Mouse (Mus musculus) megakaryocyte, embryonic 14.5 days (primary cell): ENCODE measurements around the gene Ctrb1. TPM values are rescaled to one million over a fixed set of nuclear protein-coding genes. Genes with fewer than 3 reads are reported as not detected.

Experiments used
- H3K27me3 ChIP-seq: replicated peaks from 2 replicates; pipeline ENCODE3; 2012; ENCODE audit warnings: inconsistent platforms
- H3K36me3 ChIP-seq: replicated peaks from 2 replicates; pipeline ENCODE3; 2012; ENCODE audit warnings: low read length, inconsistent platforms, mixed read lengths
- H3K4me1 ChIP-seq: 2 replicates; pipeline ENCODE4 v1.6.1; 2012; ENCODE audit warnings: inconsistent platforms
- H3K4me3 ChIP-seq: replicated peaks from 2 replicates; pipeline ENCODE3; 2012; ENCODE audit warnings: moderate library complexity, mild to moderate bottlenecking, inconsistent platforms
- H3K9me3 ChIP-seq: 2 replicates; pipeline ENCODE4 v1.6.1; 2012; ENCODE audit warnings: inconsistent platforms
- FLI1 ChIP-seq: IDR thresholded peaks from 2 replicates; pipeline ENCODE4 v1.6.1; 2012; ENCODE audit warnings: low read length, inconsistent platforms, mixed read lengths
- GATA1 ChIP-seq: IDR thresholded peaks from 3 replicates; pipeline ENCODE4 v1.6.1; 2012; ENCODE audit warnings: mixed read lengths, low read length, inconsistent platforms, borderline replicate concordance
- polyA plus RNA-seq: library from polyadenylated mRNA; stranded (reverse); fragments of >175 nt; gene quantifications from 2 replicates; pipeline ENCODE4 v1.2.3, GENCODE M21; 2012; ENCODE audit warnings: low replicate concordance; ENCODE audit not compliant: insufficient read depth

The Ctrb1 gene
- polyA plus RNA-seq, 1 experiment, result not detected

GRCm38 (mm10) chr8:111732406-111733085 lies 41.7 kb upstream of the Ctrb1 start:
- Histone ChIP-seq H3K27me3 (peaks cover 98% of the 10 kb centered on the region), H3K4me1 (peaks cover 81% of the 10 kb centered on the region), H3K4me3 (peak overlapping the region; percentile 95), H3K9me3 (no peaks in the 10 kb centered on the region), H3K36me3 (no peaks in the 10 kb centered on the region)
- TF ChIP-seq GATA1 (no peak), FLI1 (no peak)

DNA sequence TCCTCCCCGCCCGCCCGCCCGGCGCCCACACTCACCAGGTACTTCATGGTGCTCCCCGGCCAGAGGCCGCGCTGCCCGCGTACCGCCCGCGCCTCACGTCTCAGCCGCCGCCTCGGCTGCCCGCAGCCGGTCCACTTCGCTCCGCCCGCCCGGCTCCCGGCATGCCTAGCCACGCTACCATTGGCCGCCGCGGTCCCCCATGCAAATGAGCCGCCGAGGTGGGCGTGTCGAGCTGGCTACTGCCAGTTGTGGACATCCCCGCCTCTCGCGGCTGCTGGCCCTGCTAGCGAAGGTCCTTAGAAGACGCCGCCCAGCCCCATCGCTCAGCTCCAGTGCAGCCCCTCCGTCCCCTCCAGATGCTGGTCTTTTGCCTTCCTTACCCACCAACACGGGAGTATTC lies 41.2 kb upstream of the Ctrb1 start:
- Histone ChIP-seq H3K4me1 (peaks cover 87% of the 10 kb centered on the region), H3K9me3 (no peaks in the 10 kb centered on the region), H3K27me3 (peaks cover 98% of the 10 kb centered on the region), H3K36me3 (no peaks in the 10 kb centered on the region), H3K4me3 (peak overlapping the region; percentile 95)
- TF ChIP-seq FLI1 (no peak), GATA1 (no peak)

DNA sequence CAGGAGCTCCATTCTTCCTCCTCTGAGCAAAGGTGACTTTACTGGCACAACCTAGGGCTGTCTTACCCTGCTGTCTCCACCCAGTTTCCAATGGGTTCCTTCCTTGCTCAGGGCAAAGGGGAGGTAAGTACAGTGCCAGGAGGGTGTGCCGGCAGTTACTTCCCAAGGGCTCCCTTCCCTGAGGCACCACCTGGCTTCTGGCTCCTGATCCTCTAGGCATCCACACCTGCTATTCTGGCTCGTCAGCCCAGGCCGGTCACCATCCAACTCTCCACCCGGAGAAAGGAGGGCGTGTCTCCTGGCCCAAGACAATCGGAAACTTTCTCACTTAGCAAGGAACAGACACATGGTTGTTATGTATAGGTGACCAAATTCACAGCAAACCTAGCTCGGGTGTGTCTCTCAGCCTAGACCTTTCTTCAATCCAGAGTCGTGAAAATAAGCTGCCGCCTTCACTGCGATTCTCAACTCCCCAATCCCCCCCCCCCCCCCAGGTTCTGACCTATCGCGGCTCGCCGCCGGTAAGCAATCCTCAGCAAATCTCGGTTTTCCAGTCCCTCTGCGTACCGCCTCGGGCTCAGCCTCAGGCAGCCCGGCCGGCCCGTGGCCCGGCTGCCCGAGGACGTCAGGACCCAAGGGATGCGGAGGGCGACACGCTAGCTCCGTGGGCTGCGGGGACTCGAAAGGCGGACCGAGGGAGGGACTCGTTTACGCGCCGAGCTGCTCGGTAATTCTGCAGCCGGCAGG lies 40.6 kb upstream of the Ctrb1 start:
- Histone ChIP-seq H3K27me3 (peaks cover 98% of the 10 kb centered on the region), H3K36me3 (no peaks in the 10 kb centered on the region), H3K4me3 (peak overlapping the region; percentile 95), H3K4me1 (peaks cover 90% of the 10 kb centered on the region), H3K9me3 (no peaks in the 10 kb centered on the region)
- no peak for TF ChIP-seq FLI1
- TF ChIP-seq GATA1, result no peak

GRCm38 (mm10) chr8:111729233-111730170 lies 38.7 kb upstream of the Ctrb1 start:
- Histone ChIP-seq H3K36me3 (no peaks in the 10 kb centered on the region), H3K4me3 (peak overlapping the region; percentile 54), H3K27me3 (peaks cover 87% of the 10 kb centered on the region), H3K4me1 (peaks cover 83% of the 10 kb centered on the region), H3K9me3 (no peaks in the 10 kb centered on the region)
- TF ChIP-seq GATA1 (no peak), FLI1 (no peak)

DNA sequence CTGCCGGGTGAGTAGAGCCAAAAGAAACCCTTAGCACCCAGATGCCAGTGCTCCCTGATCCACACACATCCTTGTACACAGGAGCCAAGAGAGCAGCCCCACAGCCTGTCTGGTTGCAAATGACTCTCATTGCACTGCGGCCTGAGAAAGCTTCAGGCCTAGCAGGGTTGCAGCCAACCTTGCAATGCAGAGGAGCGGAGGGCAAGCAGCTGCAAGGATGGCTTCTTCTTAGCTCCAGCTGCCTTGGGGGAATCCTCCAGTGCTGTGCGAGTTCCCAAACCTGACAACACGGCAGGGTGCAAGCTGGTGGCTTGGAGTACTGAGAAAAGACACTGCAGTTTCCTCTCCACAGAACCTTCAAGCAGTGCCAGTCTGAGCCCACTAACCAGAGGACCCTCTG lies 37.7 kb upstream of the Ctrb1 start:
- TF ChIP-seq GATA1, result no peak
- TF ChIP-seq FLI1, result no peak
- H3K27me3 ChIP-seq, result peaks cover 85% of the 10 kb centered on the region
- H3K4me1 ChIP-seq, result peaks cover 82% of the 10 kb centered on the region

GRCm38 (mm10) chr8:111727553-111727952 lies 36.7 kb upstream of the Ctrb1 start:
- H3K27me3 ChIP-seq, result peaks cover 82% of the 10 kb centered on the region
- H3K4me1 ChIP-seq, result peaks cover 72% of the 10 kb centered on the region
- TF ChIP-seq GATA1 (no peak), FLI1 (no peak)
- no peaks in the 10 kb centered on the region for H3K36me3 ChIP-seq
- no peak overlapping the region for H3K4me3 ChIP-seq
- no peaks in the 10 kb centered on the region for H3K9me3 ChIP-seq

More for the DNA sequence above, 37.7 kb upstream of the Ctrb1 start:
- Histone ChIP-seq H3K36me3 (no peaks in the 10 kb centered on the region), H3K4me3 (no peak overlapping the region), H3K9me3 (no peaks in the 10 kb centered on the region)

DNA sequence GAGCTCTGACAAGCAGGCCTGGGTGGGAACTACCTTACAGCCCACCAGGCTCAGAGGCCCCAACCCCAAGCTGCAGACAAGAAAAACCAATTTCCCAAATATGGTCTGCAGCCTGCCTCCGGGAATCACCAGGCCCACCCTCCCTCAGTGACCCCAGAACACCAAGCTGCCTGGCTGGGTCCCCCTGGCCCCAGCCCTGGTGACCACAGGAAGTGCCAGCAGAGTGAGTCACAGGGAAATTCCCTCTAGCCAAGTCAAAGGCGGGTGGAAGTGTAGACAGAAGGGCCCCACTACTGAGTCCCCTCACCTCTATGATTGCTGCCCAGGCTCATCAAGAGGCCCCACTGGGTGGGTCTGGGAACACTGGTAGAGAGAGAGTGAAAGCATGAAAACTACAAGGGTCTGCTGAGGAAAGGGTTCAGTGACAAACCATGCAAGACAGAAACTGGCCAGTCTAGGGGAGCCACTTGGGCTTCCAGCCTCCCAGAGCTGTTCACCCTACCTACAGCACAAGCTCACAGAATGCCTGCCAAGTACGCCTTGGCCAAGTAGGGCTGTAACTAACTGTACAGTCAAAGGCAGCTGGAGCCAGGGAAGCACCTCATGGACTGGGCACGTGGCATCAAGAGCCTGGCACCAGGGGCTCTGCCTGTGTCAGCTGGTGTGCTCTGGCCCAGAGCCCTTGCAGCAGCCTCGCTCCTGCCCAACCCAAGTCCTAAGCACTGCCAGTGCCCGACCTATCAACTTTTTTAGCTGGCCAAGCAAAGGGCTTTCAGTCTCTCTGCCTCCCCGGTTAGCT lies 35.5 kb upstream of the Ctrb1 start:
- TF ChIP-seq FLI1, result 0 out of 2 replicates have a peak, but pooled peaks have one; percentile 37
- no peak for TF ChIP-seq GATA1
- H3K27me3 ChIP-seq, result peaks cover 75% of the 10 kb centered on the region
- no peaks in the 10 kb centered on the region for H3K9me3 ChIP-seq
- peaks cover 61% of the 10 kb centered on the region for H3K4me1 ChIP-seq
- peak overlapping the region; percentile 84 for H3K4me3 ChIP-seq
- H3K36me3 ChIP-seq, result no peaks in the 10 kb centered on the region

DNA sequence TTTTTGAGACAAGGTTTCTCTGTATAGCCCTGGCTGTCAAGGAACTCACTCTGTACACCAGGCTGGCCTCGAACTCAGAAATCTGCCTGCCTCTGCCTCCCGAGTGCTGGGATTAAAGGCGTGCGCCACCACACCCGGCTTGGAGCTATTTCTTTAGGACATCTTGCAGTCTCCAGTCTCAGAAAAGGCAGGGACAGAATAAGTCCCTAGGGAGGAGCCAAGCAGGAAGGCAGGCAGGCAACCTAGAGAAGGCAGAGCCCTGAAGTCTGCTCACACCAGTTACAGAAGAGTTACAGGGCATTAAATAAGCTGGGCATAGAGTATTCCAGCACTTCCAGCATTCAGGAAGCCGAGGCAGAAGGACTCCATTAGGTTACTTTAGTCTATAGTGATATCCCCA lies 34.5 kb upstream of the Ctrb1 start:
- Histone ChIP-seq H3K4me1 (peaks cover 60% of the 10 kb centered on the region), H3K4me3 (no peak overlapping the region), H3K36me3 (peaks cover 2% of the 10 kb centered on the region), H3K27me3 (peaks cover 75% of the 10 kb centered on the region), H3K9me3 (no peaks in the 10 kb centered on the region)
- no peak for TF ChIP-seq GATA1
- no peak for TF ChIP-seq FLI1

- Histone ChIP-seq H3K27me3 (peaks cover 75% of the 10 kb centered on the region), H3K4me1 (peaks cover 51% of the 10 kb centered on the region), H3K9me3 (no peaks in the 10 kb centered on the region), H3K36me3 (peaks cover 2% of the 10 kb centered on the region), H3K4me3 (no peak overlapping the region)
- TF ChIP-seq GATA1, result no peak
- no peak for TF ChIP-seq FLI1
Observed at GRCm38 (mm10) chr8:111720115-111720544, 29.3 kb upstream of the Ctrb1 start.
